ENCODE assay signal across 8 mouse cellular contexts in genomic region chr3:145648991-145649851, GRCm38 (mm10). TPM values are rescaled to one million over a fixed set of nuclear protein-coding genes. Genes with fewer than 3 reads are reported as not detected.
DNase-seq lines count a peak whose midpoint lies in the region; ATAC-seq and TF ChIP-seq lines count a peak whose summit lies in the region.

No protein-coding gene starts in this region.

- peak; percentile 10; the same call in 1 of the 2 replicates for ATAC-seq in lung, embryonic 15.5 days (ENCODE audit: borderline replicate concordance, extremely low read depth, low FRiP score, low TSS enrichment)

- H3K9me3 ChIP-seq in lung, embryonic 15.5 days: no peaks in the 10 kb centered on the region

- peak; percentile 64 for TF ChIP-seq CTCF in heart, adult 2 months (IDR thresholded peaks at IDR 0.05)
- peak; percentile 41 for TF ChIP-seq CTCF in kidney, adult 2 months (conservative IDR thresholded peaks at IDR 0.05; ENCODE audit: insufficient read depth, insufficient read length, low read depth, low read length)

- WGBS in heart, adult 2 months: under 1% methylated on average over 49 of the region's 49 CpGs
- WGBS in kidney, adult 2 months: 3% methylated on average over 49 of the region's 49 CpGs
- under 1% methylated on average over 43 of the region's 49 CpGs for WGBS in lung, embryonic 15.5 days

- peak; percentile 31 to 48 for DNase-seq in cerebellum, postnatal 10 days
- DNase-seq in cerebellum, adult 11 months: no peak
- peak; percentile 69 for DNase-seq in embryo, embryonic 10.5 days (ENCODE audit: low spot score)
- DNase-seq in heart, adult 2 months: peak; percentile 81
- peak; percentile 82 for DNase-seq in kidney, adult 2 months
- DNase-seq in right cerebral cortex, postnatal 4 days: peak; percentile 46
- no peak for DNase-seq in spleen, postnatal 36 days (ENCODE audit: low spot score in 2 of 2)

- peaks cover 10% of the 10 kb centered on the region for H3K36me3 ChIP-seq in heart, adult 2 months (ENCODE audit: control insufficient read depth, insufficient read depth, low read length)
- H3K36me3 ChIP-seq in kidney, adult 2 months (ENCODE audit: control insufficient read depth, insufficient read depth, low read length): no peaks in the 10 kb centered on the region
- peaks cover 7% of the 10 kb centered on the region; the same call in 1 of the 2 replicates for H3K36me3 ChIP-seq in lung, embryonic 15.5 days

- intact Hi-C loops in heart, adult 2 months (cut with DNase I): loop anchor here (1.0 to 5.0 kb wide), 6 partner anchors 56 to 273 kb away; partner anchors contain the start of gene Bcl10

- H3K79me2 ChIP-seq in heart, adult 2 months (replicated peaks; ENCODE audit: control insufficient read depth, insufficient read depth, low read length): no peaks in the 10 kb centered on the region

- peaks cover 16% of the 10 kb centered on the region for H3K4me1 ChIP-seq in heart, adult 2 months (ENCODE audit: control insufficient read depth, insufficient read depth, low read length)
- H3K4me1 ChIP-seq in kidney, adult 2 months (ENCODE audit: control insufficient read depth, insufficient read depth, low read length): peaks cover 16% of the 10 kb centered on the region
- peaks cover 55% of the 10 kb centered on the region for H3K4me1 ChIP-seq in lung, embryonic 15.5 days

- H3K4me2 ChIP-seq in lung, embryonic 15.5 days: peak overlapping the region; percentile 85

- TF ChIP-seq POLR2A in heart, adult 2 months (IDR thresholded peaks at IDR 0.05; ENCODE audit: insufficient read depth, low read depth, low read length): peak; percentile 33; the same call in 1 of the 2 replicates
- TF ChIP-seq POLR2A in kidney, adult 2 months (IDR thresholded peaks at IDR 0.05; ENCODE audit: low read depth, low read length): peak; percentile 33

- peak overlapping the region; percentile 93 for H3K9ac ChIP-seq in heart, adult 2 months (ENCODE audit: low read depth, low read length)
- H3K9ac ChIP-seq in lung, embryonic 15.5 days: peak overlapping the region; percentile 72

- no peaks in the 10 kb centered on the region for H3K27me3 ChIP-seq in heart, adult 2 months (ENCODE audit: control insufficient read depth, insufficient read depth, low read length)
- no peaks in the 10 kb centered on the region for H3K27me3 ChIP-seq in kidney, adult 2 months (replicated peaks; ENCODE audit: control insufficient read depth, insufficient read depth, low read length)
- no peaks in the 10 kb centered on the region for H3K27me3 ChIP-seq in lung, embryonic 15.5 days

- no peak for TF ChIP-seq EP300 in heart, adult 2 months (IDR thresholded peaks at IDR 0.05; ENCODE audit: insufficient read depth, low read depth, low read length)

- peak overlapping the region; percentile 71 for H3K4me3 ChIP-seq in heart, adult 2 months
- H3K4me3 ChIP-seq in kidney, adult 2 months (ENCODE audit: insufficient read depth, low read depth, low read length): peak overlapping the region; percentile 82
- peak overlapping the region; percentile 68 for H3K4me3 ChIP-seq in lung, embryonic 15.5 days

- peak overlapping the region; percentile 98 for H3K27ac ChIP-seq in heart, adult 2 months
- H3K27ac ChIP-seq in kidney, adult 2 months (ENCODE audit: insufficient read depth, low read depth, low read length): peak overlapping the region; percentile 86
- H3K27ac ChIP-seq in lung, embryonic 15.5 days: peak overlapping the region; percentile 94

RNA-seq across cellular contexts. Expression of gene Ccn1, which starts 0.6 kb away (rescaled TPM):
- total RNA-seq in heart, adult 2 months (2021): 10 to 100 TPM; 49.9 to 72.1 TPM
- polyA plus RNA-seq in heart, adult 2 months (2012; rRNA removed): 39.7 and 45.0 TPM in 2 replicates
- 14.2 and 16.5 TPM in 2 replicates for polyA plus RNA-seq in kidney, adult 2 months (2012; rRNA removed)
- polyA plus RNA-seq in lung, embryonic 15.5 days (2015; fragmentation: Nextera tagmentation; extraction: Ambion mirVana): 58.3 and 58.8 TPM in 2 replicates

Comparison
In these comparisons a context has a peak if more than half of its experiments do, and no peak if none do; other contexts are left out.
1. DNase-seq: peak in cerebellum, postnatal 10 days (2 of 2), embryo, embryonic 10.5 days (single experiment), heart, adult 2 months (2 of 2), kidney, adult 2 months (single experiment) and right cerebral cortex, postnatal 4 days (single experiment); none in cerebellum, adult 11 months (single experiment) and spleen, postnatal 36 days (0 of 2).
2. Peak in every context shown above with its lines, with median percentiles within 50 percentile points of each other: H3K27ac ChIP-seq and H3K4me3 ChIP-seq.